Mouse (Mus musculus) liver, postnatal 0 days (tissue): ENCODE results near the gene Lmtk3.

Experiments used
- CTCF ChIP-seq: sonication (generic); IDR thresholded peaks from 2 replicates; pipeline ENCODE4 v1.5.1; 2016; ENCODE audit warnings: antibody characterized with exemption, low read depth
- EP300 ChIP-seq: IDR thresholded peaks from 2 replicates; pipeline ENCODE4 v1.6.1; 2016; ENCODE audit warnings: antibody characterized with exemption, low read depth, mild to moderate bottlenecking

GRCm38 (mm10) chr7:45739820-45740219 lies 43.7 kb upstream of the Lmtk3 start:
- TF ChIP-seq CTCF (no peak), EP300 (no peak)
